ENCODE assay signal across 9 mouse cellular contexts in genomic region chr15:36873884-36874243, GRCm38 (mm10).
DNase-seq lines count a peak whose midpoint lies in the region; ATAC-seq and TF ChIP-seq lines count a peak whose summit lies in the region.
"Had no signal": no experiment of that assay in that cellular context is flagged by ENCODE, and none has a peak within 500 bp of the region (broad histone marks: within the 10 kb centered on the region; RNA-seq: fewer than 3 reads in every experiment).

No protein-coding gene starts in this region.

- peak overlapping the region; percentile 38; the same call in 1 of the 2 replicates for H3K27ac ChIP-seq in gastrocnemius, adult 2 months
- peak overlapping the region; percentile 44 for H3K27ac ChIP-seq in liver, embryonic 13.5 days
- peak overlapping the region; percentile 49 for H3K27ac ChIP-seq in hindbrain, embryonic 16.5 days (ENCODE audit: low read depth, low read length)
- 0 out of 2 replicates have a peak overlapping the region, but pooled peaks have one; percentile 34 for H3K27ac ChIP-seq in neural tube, embryonic 12.5 days

- no peak for TF ChIP-seq CTCF in gastrocnemius, adult 2 months (IDR thresholded peaks at IDR 0.05)

- DNase-seq in gastrocnemius, adult 2 months, result no peak
- no peak for DNase-seq in gastrocnemius, postnatal 25 days
- no peak for DNase-seq in liver, embryonic 13.5 days
- DNase-seq in liver, result no peak
- no peak for DNase-seq in cerebellum, adult 9-10 months
- DNase-seq in testis, postnatal 14 days (ENCODE audit: low spot score), result no peak

- no peaks in the 10 kb centered on the region for H3K27me3 ChIP-seq in liver, embryonic 13.5 days
- no peaks in the 10 kb centered on the region for H3K27me3 ChIP-seq in hindbrain, embryonic 16.5 days (replicated peaks; ENCODE audit: control insufficient read depth, insufficient read depth, low read length)
- no peaks in the 10 kb centered on the region for H3K27me3 ChIP-seq in neural tube, embryonic 12.5 days (replicated peaks)

- WGBS in liver, embryonic 13.5 days (ENCODE audit: insufficient replicate concordance), result 63% methylated on average over 5 of the region's 5 CpGs
- 13% methylated on average over 5 of the region's 5 CpGs for WGBS in hindbrain, embryonic 16.5 days
- WGBS in neural tube, embryonic 12.5 days, result 28% methylated on average over 5 of the region's 5 CpGs

- peaks cover 41% of the 10 kb centered on the region for H3K4me1 ChIP-seq in liver, embryonic 13.5 days (replicated peaks)
- H3K4me1 ChIP-seq in hindbrain, embryonic 16.5 days (ENCODE audit: control insufficient read depth, insufficient read depth, low read depth, low read length), result peaks cover 14% of the 10 kb centered on the region
- H3K4me1 ChIP-seq in neural tube, embryonic 12.5 days, result peaks cover 21% of the 10 kb centered on the region

- no peak overlapping the region; the same call in 1 of the 2 replicates for H3K4me3 ChIP-seq in gastrocnemius, adult 2 months
- H3K4me3 ChIP-seq in liver, embryonic 13.5 days (replicated peaks), result no peak overlapping the region
- H3K4me3 ChIP-seq in hindbrain, embryonic 16.5 days (ENCODE audit: low read length), result no peak overlapping the region
- no peak overlapping the region for H3K4me3 ChIP-seq in neural tube, embryonic 12.5 days
- H3K4me3 ChIP-seq: erythroblast, embryonic 14.5 days had no signal

- H3K9me3 ChIP-seq in liver, embryonic 13.5 days (replicated peaks), result no peaks in the 10 kb centered on the region
- H3K9me3 ChIP-seq in hindbrain, embryonic 16.5 days (ENCODE audit: control insufficient read depth, low read length), result no peaks in the 10 kb centered on the region
- no peaks in the 10 kb centered on the region for H3K9me3 ChIP-seq in neural tube, embryonic 12.5 days

- no peaks in the 10 kb centered on the region for H3K36me3 ChIP-seq in liver, embryonic 13.5 days
- H3K36me3 ChIP-seq in hindbrain, embryonic 16.5 days (ENCODE audit: control insufficient read depth, insufficient read depth, low read length), result no peaks in the 10 kb centered on the region
- no peaks in the 10 kb centered on the region for H3K36me3 ChIP-seq in neural tube, embryonic 12.5 days

- no peak for ATAC-seq in liver, embryonic 13.5 days (ENCODE audit: low read depth)
- ATAC-seq in hindbrain, embryonic 16.5 days, result peak; percentile 35
- peak; percentile 34; the same call in 1 of the 2 replicates for ATAC-seq in neural tube, embryonic 12.5 days (ENCODE audit: low FRiP score, low read depth)

- intact Hi-C loops in gastrocnemius, adult 2 months (cut with DNase I), result loop anchor here (5.0 kb wide), 3 partner anchors 63 to 128 kb away; no protein-coding TSS in a partner anchor

- no peak overlapping the region for H3K4me2 ChIP-seq in liver, embryonic 13.5 days
- H3K4me2 ChIP-seq in hindbrain, embryonic 16.5 days (ENCODE audit: low read length), result peak overlapping the region; percentile 25; the same call in 1 of the 2 replicates
- H3K4me2 ChIP-seq in neural tube, embryonic 12.5 days (replicated peaks), result peak overlapping the region; percentile 39

- no peak overlapping the region for H3K9ac ChIP-seq in liver, embryonic 13.5 days
- H3K9ac ChIP-seq in hindbrain, embryonic 16.5 days (ENCODE audit: low read depth, low read length), result peak overlapping the region; percentile 29; the same call in 1 of the 2 replicates
- 0 out of 2 replicates have a peak overlapping the region, but pooled peaks have one; percentile 13 for H3K9ac ChIP-seq in neural tube, embryonic 12.5 days
